Mouse (Mus musculus) midbrain, embryonic 15.5 days (tissue): ENCODE results near the gene Brd4. TPM values are rescaled to one million over a fixed set of nuclear protein-coding genes. Genes with fewer than 3 reads are reported as not detected.

Experiments used
- ATAC-seq: fragments of 200-750 bp; cut with Nextera tagmentation; replicated peaks from 2 replicates; pipeline ENCODE4 v1.8.0; 2017; ENCODE audit warnings: moderate TSS enrichment
- H3K27ac ChIP-seq: fragments of 300-500 bp; sonication (generic); 2 replicates; pipeline ENCODE4 v1.5.1; 2015; ENCODE audit warnings: mild to moderate bottlenecking, inconsistent platforms
- H3K27me3 ChIP-seq: fragments of 300-500 bp; sonication (generic); replicated peaks from 2 replicates; pipeline ENCODE4 v1.6.1; 2015; ENCODE audit warnings: inconsistent platforms
- H3K36me3 ChIP-seq: fragments of 300-500 bp; sonication (generic); replicated peaks from 2 replicates; pipeline ENCODE4 v1.6.1; 2015; ENCODE audit warnings: inconsistent platforms
- H3K4me1 ChIP-seq: fragments of 300-500 bp; sonication (generic); 2 replicates; pipeline ENCODE4 v1.6.1; 2015; ENCODE audit warnings: inconsistent platforms
- H3K4me2 ChIP-seq: fragments of 300-500 bp; sonication (generic); 2 replicates; pipeline ENCODE4 v1.6.1; 2015; ENCODE audit warnings: inconsistent platforms, mild to moderate bottlenecking, moderate library complexity
- H3K4me3 ChIP-seq: fragments of 300-500 bp; sonication (generic); 2 replicates; pipeline ENCODE4 v1.5.1; 2015; ENCODE audit warnings: mild to moderate bottlenecking, inconsistent platforms
- H3K9ac ChIP-seq: fragments of 300-500 bp; sonication (generic); 2 replicates; pipeline ENCODE4 v1.6.1; 2015; ENCODE audit warnings: mild to moderate bottlenecking, inconsistent platforms
- H3K9me3 ChIP-seq: fragments of 300-500 bp; sonication (generic); 2 replicates; pipeline ENCODE4 v1.6.1; 2016; ENCODE audit warnings: inconsistent platforms
- WGBS: fragments of 180-500 bp; shearing (Covaris S2); methylation state at CpG from one replicate; pipeline ENCODE4 v1.1.7; 2015; ENCODE audit warnings: mixed read lengths; 5-methylcytosine and 5-hydroxymethylcytosine counted together
- polyA plus RNA-seq: library from polyadenylated mRNA; unstranded; fragments of >200 nt; fragmentation: Nextera tagmentation; extraction: Ambion mirVana; gene quantifications from 2 replicates; pipeline ENCODE4 v1.2.1, GENCODE M21; 2015

Gene Brd4
- polyA plus RNA-seq, 1 experiment from 2014 or later: 95.5 TPM

DNA sequence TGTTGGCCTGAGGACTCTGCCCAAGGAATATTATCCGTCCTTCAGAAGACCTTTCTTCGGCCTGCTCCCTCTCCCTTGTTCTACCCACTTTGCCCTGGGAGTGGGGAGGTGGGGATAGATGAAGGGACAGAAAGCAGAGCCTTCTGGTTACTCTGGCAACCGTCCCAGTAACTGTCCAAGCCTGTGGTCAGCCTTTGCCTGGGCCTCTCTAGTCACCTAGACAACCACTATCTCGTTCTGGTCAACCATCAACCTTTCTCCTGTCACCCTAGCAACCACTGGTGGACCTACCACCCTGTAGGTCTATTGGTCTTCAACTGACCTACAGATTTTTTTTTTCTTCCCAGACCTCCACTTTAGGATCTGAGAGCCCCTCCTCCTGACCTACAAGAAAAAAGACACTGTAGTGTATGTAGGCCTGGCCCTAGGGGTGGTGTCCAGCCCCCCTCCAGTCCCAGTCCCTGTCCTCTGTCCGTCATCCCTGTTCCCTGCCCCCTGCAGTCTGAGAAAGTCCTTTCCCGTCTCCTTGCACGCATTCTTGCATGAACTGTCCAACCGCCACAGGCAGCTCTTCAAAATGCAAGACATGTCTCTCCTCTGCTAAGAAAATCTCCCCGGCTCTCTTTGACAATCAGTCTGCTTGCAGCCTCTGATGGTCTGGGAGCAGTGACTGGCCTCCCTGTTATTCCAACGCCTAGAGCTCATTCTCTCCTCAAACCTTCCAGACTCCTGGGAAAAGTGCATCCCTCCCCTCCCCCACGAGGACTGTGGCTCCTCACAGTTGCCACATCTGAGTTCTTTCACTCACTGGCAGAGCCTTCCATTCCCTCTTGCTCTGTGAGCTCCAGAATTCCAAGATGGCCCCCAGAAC, 104.7 kb downstream of the Brd4 start:
- Histone ChIP-seq H3K4me2 (no peak overlapping the region), H3K36me3 (no peaks in the 10 kb centered on the region), H3K27me3 (no peaks in the 10 kb centered on the region), H3K4me1 (peaks cover 16% of the 10 kb centered on the region), H3K27ac (peak overlapping the region; percentile 84), H3K9ac (no peak overlapping the region), H3K9me3 (no peaks in the 10 kb centered on the region), H3K4me3 (no peak overlapping the region)
- peak; percentile 81 for ATAC-seq
- WGBS: 11% methylated on average over 11 of the region's 11 CpGs

DNA sequence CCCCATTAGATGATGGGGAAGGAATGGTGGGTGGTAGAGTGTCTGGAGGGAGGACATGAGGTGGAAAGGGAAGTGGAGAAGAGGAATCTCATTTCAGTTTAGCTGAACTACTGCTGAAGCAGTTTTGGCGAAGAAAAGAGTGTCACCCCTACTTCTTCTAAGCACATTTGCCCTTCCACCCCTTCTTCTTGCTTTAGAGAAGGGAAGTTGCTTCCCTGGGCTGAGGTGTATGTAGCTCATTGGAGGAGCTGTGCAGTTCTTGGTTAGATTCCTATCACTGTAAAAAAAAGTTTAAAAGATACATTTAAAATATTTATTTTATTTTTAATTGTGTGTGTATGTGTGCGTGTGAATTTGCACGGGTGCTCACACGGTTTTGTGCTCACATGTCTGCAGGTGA, 107.6 kb downstream of the Brd4 start:
- Histone ChIP-seq H3K4me1 (peaks cover 16% of the 10 kb centered on the region), H3K4me3 (no peak overlapping the region), H3K36me3 (no peaks in the 10 kb centered on the region), H3K27ac (no peak overlapping the region), H3K27me3 (no peaks in the 10 kb centered on the region), H3K9me3 (no peaks in the 10 kb centered on the region), H3K9ac (no peak overlapping the region), H3K4me2 (no peak overlapping the region)
- WGBS: 92% methylated on average over 4 of the region's 4 CpGs
- ATAC-seq: no peak

DNA sequence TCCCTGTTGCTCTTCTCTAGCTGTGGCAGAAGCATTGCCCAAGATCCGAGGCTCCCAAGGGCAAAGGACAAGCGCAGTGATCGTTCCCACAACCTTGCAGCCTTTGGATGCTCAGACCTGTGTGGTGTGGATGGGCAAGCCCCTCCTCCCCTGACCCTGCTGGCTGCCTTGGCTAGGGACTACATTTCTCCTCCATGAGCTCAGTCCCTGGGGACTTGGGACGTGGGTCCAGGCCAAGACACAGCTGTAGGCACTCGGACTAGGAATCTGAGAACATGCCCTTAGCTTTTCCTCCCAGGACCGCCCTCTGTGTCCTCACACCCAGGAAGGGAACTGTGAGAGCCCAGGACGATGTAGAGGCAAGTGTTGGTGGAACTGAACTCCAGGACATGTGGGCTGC, 111.4 kb downstream of the Brd4 start:
- Histone ChIP-seq H3K4me3 (no peak overlapping the region), H3K27me3 (no peaks in the 10 kb centered on the region), H3K9me3 (no peaks in the 10 kb centered on the region), H3K4me2 (no peak overlapping the region), H3K27ac (no peak overlapping the region), H3K9ac (no peak overlapping the region), H3K4me1 (no peaks in the 10 kb centered on the region), H3K36me3 (no peaks in the 10 kb centered on the region)
- ATAC-seq: no peak
- 70% methylated on average over 7 of the region's 7 CpGs for WGBS

DNA sequence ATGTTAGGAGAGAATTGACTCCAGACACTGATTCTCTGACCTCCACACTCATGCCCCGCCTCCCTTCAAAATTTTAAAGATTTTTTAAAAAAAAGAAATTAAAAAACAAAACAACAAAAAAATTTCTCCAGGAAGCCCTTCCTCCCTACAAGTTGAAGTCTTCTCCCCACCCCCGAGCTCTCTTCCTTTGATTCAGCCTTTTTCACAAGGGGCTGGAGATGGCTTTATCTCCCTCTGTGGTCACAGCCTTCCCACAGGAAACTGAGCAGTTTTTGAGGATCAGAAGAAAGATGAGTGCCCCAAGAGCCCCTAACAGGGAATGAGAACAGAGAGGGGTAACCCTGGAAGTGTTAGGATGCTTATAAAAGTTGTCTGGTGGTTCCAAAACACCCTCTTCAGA, 112.0 kb downstream of the Brd4 start:
- Histone ChIP-seq H3K27ac (no peak overlapping the region), H3K4me3 (no peak overlapping the region)

DNA sequence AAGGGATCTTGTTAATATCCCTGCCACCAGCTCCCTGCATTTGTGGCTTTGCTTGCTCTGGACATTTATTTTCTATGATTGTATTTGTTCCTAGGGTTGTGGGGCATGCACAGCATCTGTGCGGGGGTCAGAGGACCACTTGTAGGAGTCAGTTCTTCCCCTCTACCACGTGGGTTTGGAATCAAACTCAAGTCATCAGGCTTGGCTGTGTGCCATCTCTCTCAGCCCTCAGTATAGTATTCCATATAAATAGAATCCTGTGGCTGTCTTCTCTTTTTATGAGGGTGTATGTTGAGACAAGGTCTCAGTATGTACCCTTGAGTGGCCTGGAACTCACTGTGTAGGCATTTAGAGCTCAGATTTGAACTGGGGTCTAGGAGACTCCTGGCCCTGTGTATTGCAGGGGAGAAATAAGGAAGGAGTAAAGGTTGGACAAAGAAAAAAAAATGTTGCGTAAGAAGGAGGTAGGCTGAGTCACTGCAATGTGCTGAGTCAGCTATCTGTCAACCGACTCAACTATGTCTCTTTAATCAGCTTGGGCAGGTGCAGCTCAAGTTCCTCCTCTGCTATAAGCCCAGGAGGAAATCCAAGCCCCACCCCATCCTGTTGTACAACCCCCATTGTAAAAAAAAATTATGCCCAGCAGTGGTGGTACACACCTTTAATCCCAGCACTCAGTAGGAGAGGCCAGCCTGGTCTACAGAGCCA, 114.8 kb downstream of the Brd4 start:
- H3K36me3 ChIP-seq: no peaks in the 10 kb centered on the region
- H3K4me3 ChIP-seq: no peak overlapping the region
- no peak overlapping the region for H3K9ac ChIP-seq
- 80% methylated on average over 4 of the region's 4 CpGs for WGBS
- H3K27ac ChIP-seq: no peak overlapping the region
- H3K4me2 ChIP-seq: no peak overlapping the region
- ATAC-seq: no peak
- H3K4me1 ChIP-seq: peaks cover 21% of the 10 kb centered on the region
- H3K27me3 ChIP-seq: no peaks in the 10 kb centered on the region
- no peaks in the 10 kb centered on the region for H3K9me3 ChIP-seq

More for the DNA sequence above, 112.0 kb downstream of the Brd4 start:
- no peak overlapping the region for H3K4me2 ChIP-seq
- ATAC-seq: no peak
- WGBS: 83% methylated on average over 2 of the region's 2 CpGs
- no peaks in the 10 kb centered on the region for H3K4me1 ChIP-seq
- no peaks in the 10 kb centered on the region for H3K27me3 ChIP-seq
- no peak overlapping the region for H3K9ac ChIP-seq
- no peaks in the 10 kb centered on the region for H3K36me3 ChIP-seq
- H3K9me3 ChIP-seq: no peaks in the 10 kb centered on the region

DNA sequence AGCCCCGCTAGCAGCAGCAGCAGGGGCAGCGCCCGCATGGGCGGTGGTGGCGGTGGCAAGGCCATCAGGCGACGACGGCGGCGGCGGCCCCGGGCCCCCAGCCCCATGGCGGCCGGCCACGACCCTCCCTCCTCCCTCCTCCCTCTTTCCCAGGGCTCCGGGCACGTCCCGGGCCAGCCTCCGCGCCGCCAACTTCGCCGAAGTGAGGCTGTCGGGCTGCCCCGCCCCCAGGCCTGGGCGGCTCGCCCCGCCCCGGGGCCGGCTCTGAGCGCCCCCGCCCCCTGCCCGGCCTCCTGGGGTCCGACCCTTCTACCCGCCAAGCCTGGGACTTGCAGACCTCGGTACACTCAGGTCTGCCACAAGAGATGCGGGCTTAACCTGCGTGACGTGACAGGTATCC, 117.8 kb downstream of the Brd4 start, which contains the start of gene Notch3:
Gene Notch3, minus strand, starts transcription at position 166 of the 400 bp plus-strand sequence.
- Histone ChIP-seq H3K27ac (peak within 1 kb of the TSS; percentile 86), H3K4me2 (peak within 1 kb of the TSS; percentile 96), H3K27me3 (no peaks in the 10 kb centered on the region), H3K36me3 (no peaks in the 10 kb centered on the region), H3K9me3 (no peaks in the 10 kb centered on the region), H3K4me3 (peak within 1 kb of the TSS; percentile 56), H3K9ac (peak within 1 kb of the TSS; percentile 58), H3K4me1 (peaks cover 40% of the 10 kb centered on the region)
- peak; percentile 20; the same call in 1 of the 2 replicates for ATAC-seq
- 2% methylated on average over 33 of the region's 39 CpGs for WGBS

DNA sequence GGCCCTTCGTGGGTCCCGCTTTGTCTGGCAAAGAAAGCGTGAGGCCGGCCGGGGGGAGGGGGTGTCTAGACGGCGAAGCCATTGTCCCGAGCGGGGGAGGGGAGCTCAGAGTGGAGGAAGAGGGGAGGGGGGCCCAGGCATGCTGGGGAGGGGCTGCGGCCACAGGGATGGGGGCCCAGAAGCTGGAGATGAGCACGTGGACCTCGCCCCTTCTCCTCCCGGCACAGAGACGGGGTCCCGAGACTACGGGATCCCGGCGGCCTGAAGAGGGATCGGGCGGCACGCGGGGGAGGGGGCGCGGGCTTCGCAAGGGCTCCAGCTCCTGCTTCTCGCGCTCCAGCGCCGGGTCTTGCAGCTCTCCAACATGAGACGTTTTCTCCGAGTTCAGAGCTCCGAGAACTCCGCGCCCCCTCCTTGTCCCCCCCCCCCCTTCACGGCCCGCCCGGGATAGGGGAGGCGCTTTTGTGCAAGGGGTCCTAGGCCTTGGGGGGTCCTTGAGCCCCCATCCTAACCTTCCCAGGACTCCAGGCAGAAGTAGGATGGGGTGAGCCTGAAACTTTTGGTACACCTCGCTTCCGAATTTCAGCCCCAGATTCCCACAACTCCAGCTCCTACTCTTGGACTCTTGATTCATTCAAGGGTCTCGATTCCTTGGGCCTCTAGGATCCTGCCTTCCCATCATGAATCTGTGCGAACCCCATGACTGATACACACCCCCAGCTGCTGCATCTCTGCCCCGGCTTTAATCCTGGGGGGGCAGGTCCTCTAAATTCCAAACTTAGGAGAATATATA, 118.5 kb downstream of the Brd4 start:
- H3K4me1 ChIP-seq: peaks cover 41% of the 10 kb centered on the region
- H3K4me3 ChIP-seq: peak overlapping the region; percentile 56
- 2% methylated on average over 38 of the region's 43 CpGs for WGBS
- H3K27ac ChIP-seq: peak overlapping the region; percentile 86
- H3K27me3 ChIP-seq: no peaks in the 10 kb centered on the region
- peak overlapping the region; percentile 96 for H3K4me2 ChIP-seq
- H3K9me3 ChIP-seq: no peaks in the 10 kb centered on the region
- peak overlapping the region; percentile 58 for H3K9ac ChIP-seq
- peak; percentile 59 for ATAC-seq
- no peaks in the 10 kb centered on the region for H3K36me3 ChIP-seq

DNA sequence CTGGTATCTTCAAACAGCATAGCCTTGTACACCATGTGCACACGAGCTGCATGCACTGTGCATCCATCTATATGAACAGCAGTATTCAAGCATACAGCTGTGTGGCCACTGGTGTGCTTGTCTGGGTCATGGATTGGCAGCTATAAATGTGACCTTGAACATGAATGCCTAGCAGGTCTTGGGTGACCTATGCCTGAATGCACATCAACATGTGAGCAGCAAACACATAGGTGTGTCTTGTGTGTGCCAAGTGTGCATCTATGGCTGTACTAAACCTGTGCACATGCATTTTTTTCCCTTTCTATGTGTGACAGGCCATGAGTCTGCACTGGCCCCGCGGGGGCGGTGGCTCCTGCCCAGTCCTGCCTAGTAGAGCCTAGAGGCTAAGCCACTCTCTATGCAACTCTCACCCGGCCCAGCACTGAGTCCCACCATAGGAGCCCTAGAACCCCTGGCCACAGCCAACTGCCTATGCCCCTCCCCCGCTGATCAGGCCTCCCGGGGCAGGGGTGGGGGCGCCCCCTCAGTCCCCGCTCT, 119.2 kb downstream of the Brd4 start:
- peak overlapping the region; percentile 96 for H3K4me2 ChIP-seq
- H3K9me3 ChIP-seq: no peaks in the 10 kb centered on the region
- peaks cover 41% of the 10 kb centered on the region for H3K4me1 ChIP-seq
- H3K27ac ChIP-seq: peak overlapping the region; percentile 86
- peak overlapping the region; percentile 58 for H3K9ac ChIP-seq
- H3K27me3 ChIP-seq: no peaks in the 10 kb centered on the region
- no peaks in the 10 kb centered on the region for H3K36me3 ChIP-seq
- H3K4me3 ChIP-seq: peak overlapping the region; percentile 56
- peak; percentile 70 for ATAC-seq
- 2% methylated on average over 9 of the region's 9 CpGs for WGBS

DNA sequence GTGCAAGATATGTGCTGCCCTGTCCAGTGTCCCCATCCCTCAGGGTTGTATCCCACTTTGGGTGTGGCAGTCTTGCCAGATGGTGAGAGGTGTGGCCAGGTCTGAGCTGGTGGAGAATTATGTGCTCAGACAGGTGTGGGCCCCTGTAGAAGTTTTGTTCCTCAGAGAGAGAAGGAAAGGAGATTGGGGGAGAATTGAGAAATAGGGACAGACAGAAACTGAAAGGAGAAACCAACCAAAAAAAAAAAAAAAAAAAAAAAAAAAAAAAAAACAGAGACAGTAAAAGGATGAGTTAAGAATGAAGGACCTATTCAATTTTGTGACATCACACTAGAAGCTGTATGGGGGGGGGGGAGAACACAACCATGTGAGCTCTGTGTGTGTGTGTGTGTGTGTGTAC, 119.7 kb downstream of the Brd4 start:
- Histone ChIP-seq H3K36me3 (no peaks in the 10 kb centered on the region), H3K4me3 (no peak overlapping the region), H3K4me1 (peaks cover 41% of the 10 kb centered on the region), H3K9me3 (no peaks in the 10 kb centered on the region), H3K27ac (peak overlapping the region; percentile 86), H3K9ac (no peak overlapping the region), H3K4me2 (peak overlapping the region; percentile 96; the same call in 1 of the 2 replicates), H3K27me3 (no peaks in the 10 kb centered on the region)
- ATAC-seq: no peak

DNA sequence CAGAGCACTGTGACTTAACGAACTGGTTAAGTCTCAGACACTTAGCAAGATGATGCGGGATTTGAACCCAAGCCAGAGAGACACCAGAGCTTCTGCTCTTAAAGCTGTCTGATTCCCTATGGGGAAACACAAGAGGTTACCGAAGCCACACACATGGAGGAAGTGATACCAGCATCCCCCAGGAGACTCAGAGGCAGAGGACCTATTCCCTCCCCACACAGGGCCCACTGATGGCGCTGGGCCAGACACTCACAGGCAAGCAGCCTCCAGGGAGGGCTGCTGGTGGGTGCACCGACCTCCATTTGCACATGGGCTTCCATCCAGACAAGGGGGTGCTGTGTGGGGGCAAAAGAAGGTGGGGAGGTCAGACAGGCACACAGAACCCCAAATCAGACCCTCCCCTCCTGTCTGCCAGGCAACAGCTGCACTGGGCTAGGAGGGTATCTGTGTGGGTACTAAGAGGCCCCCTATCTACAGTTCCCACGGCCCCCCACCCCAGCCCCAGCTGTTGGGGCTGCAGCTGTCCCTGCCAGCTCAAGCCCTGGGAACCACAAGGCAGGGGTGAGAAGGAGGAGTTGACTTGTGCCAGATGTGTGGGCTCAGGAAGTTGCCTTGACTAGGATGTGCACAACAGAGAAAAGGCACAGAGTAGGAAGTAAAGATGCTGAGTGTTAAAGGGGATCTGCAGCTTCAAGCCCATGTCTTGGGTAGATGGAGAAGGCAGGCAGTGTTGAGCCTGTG, 120.4 kb downstream of the Brd4 start:
- H3K4me2 ChIP-seq: 0 out of 2 replicates have a peak overlapping the region, but pooled peaks have one; percentile 8
- H3K27me3 ChIP-seq: no peaks in the 10 kb centered on the region
- no peaks in the 10 kb centered on the region for H3K9me3 ChIP-seq
- H3K4me1 ChIP-seq: peaks cover 41% of the 10 kb centered on the region
- H3K27ac ChIP-seq: peak overlapping the region; percentile 45
- no peaks in the 10 kb centered on the region for H3K36me3 ChIP-seq
- no peak overlapping the region for H3K9ac ChIP-seq
- no peak for ATAC-seq
- WGBS: 60% methylated on average over 6 of the region's 6 CpGs
- no peak overlapping the region for H3K4me3 ChIP-seq

DNA sequence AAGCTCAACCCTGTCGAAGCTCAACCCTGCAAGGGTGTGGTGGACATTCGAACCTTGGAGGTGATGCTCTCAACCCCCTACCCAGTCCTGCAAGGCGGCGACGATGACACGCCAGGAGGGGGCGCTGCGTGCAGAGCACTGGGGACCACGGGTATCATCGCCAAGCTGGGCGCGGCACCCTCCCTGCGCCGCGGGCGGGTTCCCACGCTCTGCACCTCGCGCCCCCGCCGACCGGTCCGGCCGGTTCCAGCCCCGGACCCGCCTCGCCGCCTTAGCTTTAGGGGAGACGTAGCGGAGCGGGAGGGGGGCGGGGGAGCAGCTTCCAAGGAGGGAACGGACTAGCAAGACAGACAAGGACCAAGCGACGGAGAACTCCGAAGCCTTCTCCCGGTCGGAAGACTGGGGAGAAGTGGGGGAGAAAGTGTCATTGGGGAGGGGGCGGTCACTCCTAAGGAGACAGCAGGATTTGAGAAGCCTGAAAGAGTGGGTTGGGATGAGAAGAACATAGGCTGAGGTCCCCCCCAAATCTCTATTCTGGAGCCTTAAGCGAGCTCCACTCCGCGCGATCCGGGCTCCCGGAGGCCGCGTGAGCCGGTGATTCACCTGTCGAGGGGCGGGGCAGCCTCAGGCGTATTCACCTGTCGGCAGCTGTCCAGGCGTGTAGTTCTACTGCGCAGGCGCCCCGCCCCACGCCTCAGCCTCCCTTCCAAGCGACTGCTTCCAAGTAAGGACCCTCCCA, 122.2 kb downstream of the Brd4 start:
- peak overlapping the region; percentile 55 for H3K27ac ChIP-seq
- H3K27me3 ChIP-seq: no peaks in the 10 kb centered on the region
- no peaks in the 10 kb centered on the region for H3K9me3 ChIP-seq
- peak overlapping the region; percentile 60 for H3K4me3 ChIP-seq
- H3K9ac ChIP-seq: peak overlapping the region; percentile 56
- no peaks in the 10 kb centered on the region for H3K36me3 ChIP-seq
- peaks cover 41% of the 10 kb centered on the region for H3K4me1 ChIP-seq
- peak overlapping the region; percentile 86 for H3K4me2 ChIP-seq
- ATAC-seq: peak; percentile 40
- 2% methylated on average over 58 of the region's 58 CpGs for WGBS
